Mouse (Mus musculus): Measurements from ENCODE around the gene Depdc1b.

DNA sequence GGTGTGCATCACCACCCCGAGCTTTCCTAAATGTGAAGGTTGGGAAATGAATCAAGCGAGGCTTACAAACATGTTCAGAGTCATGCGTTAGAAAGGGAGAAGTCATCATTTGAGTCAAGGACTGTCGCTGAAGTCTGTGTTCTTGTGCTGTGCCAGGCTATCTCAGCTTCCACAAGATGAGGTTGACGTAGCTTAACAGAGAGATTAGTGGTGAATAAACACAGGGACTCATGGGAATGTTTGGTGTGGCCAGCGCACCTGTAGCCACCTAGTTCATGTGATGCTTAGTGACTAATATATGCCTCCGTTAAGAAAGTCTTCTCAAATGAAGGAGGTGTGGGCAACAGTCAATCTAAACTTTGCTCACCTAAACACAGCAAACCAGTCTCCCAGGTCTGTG lies 10.9 kb downstream of the Depdc1b start:
- TF ChIP-seq POLR2A (IDR thresholded peaks at IDR 0.05; ENCODE audit: low read depth, low read length), result no peak
- TF ChIP-seq CTCF (IDR thresholded peaks at IDR 0.05; ENCODE audit: extremely low read depth, insufficient read depth, insufficient read length, insufficient replicate concordance), result no peak

Data from spleen, adult 2 months (tissue).